Mouse (Mus musculus) lung, postnatal 36 days (tissue): ENCODE measurements at regions not wholly inside any gene's neighbourhood (a gene's known extent, or its start where the extent isn't known, plus 50 kb on each side); places are given as distances from the start of the nearest gene placed in this dataset.

Experiments used
- DNase-seq: peaks from one replicate; pipeline ENCODE4 v3.0.0; 2022; ENCODE audit warnings: mixed read lengths

DNA sequence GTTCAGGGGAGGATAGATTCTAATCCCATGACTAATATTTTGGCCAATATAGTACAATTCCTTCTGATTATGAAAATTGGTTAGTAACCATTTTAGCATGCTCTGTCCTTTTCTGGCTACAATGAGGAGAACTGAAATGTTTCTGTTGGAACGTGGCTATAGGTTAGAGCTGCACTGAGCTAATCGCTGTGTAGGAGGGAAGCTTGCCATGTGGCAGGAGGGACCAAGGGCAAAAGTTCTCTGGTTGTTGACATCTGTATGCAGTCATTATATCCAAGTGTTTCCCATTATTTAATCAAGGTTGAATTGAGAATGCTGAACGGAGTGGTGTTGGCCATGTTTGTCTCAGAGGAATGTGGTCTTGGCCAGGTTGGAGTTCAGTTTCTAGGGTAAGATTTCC is 253.5 kb downstream of the Fam173b start:
- DNase-seq, result no peak

GRCm38 (mm10) chr15:31869100-31869499 is 267.4 kb downstream of the Fam173b start:
- DNase-seq, result no peak

GRCm38 (mm10) chr15:31869673-31870417 is 268.2 kb downstream of the Fam173b start:
- no peak for DNase-seq

DNA sequence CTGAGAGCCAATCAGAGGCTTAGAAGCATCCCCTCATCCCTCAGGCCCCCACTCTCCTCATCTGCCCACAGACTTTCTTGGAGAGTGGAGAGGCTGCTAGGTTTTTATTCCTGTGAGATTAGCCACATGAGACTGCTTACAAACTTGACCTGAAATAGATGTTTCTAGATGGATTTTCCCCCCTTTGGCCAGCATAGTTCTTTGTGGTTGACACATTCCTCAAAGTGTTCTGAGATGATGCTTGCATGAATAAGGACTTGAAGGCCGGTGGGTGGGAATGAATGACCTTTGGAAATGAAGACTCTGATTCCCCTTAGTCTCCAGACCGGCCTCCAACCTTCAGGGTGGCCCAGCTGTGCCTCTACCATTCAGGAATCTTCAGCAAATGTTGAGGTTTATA is 273.8 kb downstream of the Fam173b start:
- no peak for DNase-seq

GRCm38 (mm10) chr15:31880479-31880878 is 278.8 kb downstream of the Fam173b start:
- DNase-seq, result no peak

DNA sequence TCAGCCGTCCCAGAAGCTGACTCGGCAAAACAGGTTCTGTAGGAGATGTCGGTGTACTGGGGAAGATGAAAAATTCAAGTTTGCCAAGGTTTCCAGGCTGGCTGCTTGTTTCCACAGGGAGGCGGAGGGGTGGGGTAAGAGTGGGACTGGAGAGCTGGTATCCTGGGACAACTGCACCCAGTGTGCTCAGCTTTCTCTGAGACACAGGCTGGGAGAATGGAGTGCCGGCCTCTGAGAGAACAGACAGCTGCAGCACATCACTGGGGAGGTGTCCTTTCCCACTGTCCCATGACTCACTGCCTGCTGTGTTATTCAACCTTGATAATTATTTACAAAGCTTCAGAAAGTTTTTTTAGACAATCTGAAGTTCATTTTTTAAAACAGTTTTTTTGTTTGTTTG is 280.7 kb downstream of the Fam173b start:
- peak; percentile 9 for DNase-seq

GRCm38 (mm10) chr15:31883516-31883915 is 281.9 kb downstream of the Fam173b start:
- DNase-seq, result no peak

DNA sequence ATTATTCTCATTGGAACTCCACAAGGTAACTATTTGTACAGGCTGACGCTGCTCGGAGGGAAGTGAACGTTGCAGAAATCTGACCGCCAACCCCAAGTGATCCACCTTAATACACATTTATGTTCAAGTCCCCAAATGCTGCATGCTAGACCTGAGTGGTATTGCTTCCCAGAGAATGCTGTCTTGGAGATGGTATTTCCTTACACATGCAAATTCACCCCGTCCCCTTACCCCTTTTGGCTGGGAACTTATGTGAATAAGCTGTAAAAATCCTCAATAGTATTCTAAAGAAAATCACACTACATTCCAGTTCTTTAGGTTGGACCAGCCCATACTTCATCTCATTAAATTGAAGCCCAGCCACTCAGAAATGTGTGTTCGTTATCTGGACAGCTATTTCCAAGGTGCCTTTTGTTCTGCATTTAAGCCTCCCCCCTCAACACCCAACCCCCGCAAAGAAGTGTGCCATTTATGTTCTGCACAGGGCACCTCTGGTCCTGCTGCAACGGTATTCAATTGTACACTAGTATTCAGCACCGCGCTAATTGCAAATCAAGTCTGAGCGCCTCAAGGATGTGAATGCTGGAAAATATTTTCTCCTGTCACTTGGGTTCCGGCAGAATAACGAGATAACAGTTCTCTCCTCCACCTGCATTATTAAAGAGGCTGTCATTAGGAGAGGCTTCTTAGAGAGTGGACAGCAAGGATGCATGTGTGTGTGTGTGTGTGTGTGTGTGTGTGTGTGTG is 278.0 kb upstream of the Tas2r119 start:
- DNase-seq, result no peak

DNA sequence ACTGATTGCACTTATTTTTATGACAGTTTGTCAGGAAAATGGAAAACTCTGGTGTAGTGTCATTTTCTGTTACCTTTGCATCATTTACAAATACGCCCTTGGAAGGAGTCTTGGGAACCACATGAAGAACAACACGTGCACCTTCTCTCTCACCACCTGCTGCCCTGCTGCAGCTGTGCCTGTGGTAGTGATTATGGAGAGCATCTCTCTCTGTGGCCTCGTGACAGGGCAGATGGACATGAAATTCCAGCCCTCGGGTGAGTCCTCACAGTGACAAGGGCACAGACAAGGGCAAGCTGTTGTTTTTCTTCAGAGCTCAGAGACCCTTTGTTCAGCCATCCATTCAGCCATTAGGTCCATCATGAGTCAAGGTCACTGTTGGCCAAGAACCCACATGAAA is 276.8 kb upstream of the Tas2r119 start:
- no peak for DNase-seq

GRCm38 (mm10) chr15:31908432-31908831 is 268.7 kb upstream of the Tas2r119 start:
- no peak for DNase-seq

- DNase-seq, result no peak
These were observed 265.1 kb upstream of the Tas2r119 start for GRCm38 (mm10) chr15:31911978-31912377.

DNA sequence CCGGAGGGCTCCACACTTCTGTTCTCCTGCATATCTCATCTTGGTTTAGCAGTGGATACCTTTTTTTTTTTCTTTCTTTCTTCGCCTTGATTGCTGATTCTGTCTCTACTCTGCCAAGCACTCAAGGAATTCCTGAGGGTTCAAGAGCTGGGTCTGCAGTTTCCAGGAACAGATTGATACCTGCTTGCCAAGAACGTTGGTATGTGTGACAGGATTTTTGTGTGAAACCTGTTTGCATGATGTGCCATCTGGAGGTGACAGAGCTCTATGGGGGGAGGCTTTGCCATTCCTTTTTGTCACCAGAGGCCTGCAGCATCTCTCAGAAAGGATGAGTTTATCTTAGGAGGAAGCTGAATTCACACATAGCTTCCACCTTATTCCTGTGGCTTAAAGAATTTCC is 255.6 kb upstream of the Tas2r119 start:
- peak; percentile 12 for DNase-seq

DNA sequence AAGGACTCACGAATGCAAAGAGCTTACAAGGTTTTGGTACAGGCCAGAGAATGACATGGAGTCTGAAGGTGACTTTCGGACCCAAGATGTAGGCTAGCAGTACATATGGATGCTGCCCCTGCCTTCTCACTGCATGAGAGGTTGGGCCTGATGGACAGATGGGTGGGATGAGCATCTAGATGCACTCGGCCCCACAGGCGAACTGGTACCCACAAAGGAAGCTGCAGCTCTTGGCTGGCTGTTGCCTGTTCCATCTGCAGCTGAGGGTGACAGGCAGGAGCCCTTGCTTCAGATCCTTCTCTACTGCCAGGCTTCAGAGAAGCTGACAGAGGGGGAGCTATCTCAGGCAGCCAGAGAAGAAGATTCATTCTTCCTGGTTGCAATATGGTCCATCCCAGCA is 216.8 kb upstream of the Tas2r119 start:
- DNase-seq, result no peak

GRCm38 (mm10) chr15:31961963-31962362 is 215.1 kb upstream of the Tas2r119 start:
- DNase-seq, result peak; percentile 51

- no peak for DNase-seq
These were observed 212.2 kb upstream of the Tas2r119 start for GRCm38 (mm10) chr15:31964911-31965310.

- DNase-seq, result no peak
These were observed 211.5 kb upstream of the Tas2r119 start for GRCm38 (mm10) chr15:31965542-31965941.

DNA sequence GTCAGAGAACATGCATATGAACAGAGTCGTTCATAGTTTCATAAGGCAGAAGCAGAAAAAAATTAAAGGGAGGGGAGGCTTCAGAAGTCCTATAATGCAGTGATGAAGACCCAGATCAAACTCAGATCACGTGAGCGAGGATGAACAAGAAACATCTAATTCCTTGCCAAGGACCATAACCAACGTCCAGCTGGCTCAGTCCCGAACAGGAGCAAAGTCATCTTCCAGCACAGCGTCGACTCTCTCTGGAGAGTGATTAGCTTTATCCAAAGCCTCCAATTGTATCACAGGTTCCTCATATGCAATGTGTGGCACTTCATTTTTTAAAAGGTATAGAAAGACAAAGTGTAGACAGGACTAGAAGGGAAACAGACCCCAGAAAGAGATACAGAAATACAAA is 204.2 kb upstream of the Tas2r119 start:
- no peak for DNase-seq

- DNase-seq, result no peak
These were observed 203.2 kb upstream of the Tas2r119 start for GRCm38 (mm10) chr15:31973889-31974288.

DNA sequence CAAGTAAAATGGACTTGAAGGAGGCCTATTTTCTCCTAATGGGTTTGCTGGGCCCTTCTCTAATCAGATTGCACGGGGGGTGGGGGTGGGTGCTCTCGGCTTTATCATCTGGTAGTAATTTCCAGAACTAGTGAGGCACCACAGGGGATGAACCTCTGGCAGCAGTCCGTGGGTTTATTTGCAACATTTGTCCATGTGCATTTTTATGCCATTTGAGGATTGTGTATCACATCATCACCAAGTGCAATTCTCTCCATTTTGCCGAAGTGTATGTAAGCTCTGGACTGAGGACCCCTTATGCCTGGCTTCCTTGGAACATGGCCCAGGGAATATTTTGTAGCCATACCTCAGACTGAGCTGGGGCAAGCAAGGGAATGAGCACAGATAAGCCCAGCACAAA is 200.6 kb upstream of the Tas2r119 start:
- no peak for DNase-seq

DNA sequence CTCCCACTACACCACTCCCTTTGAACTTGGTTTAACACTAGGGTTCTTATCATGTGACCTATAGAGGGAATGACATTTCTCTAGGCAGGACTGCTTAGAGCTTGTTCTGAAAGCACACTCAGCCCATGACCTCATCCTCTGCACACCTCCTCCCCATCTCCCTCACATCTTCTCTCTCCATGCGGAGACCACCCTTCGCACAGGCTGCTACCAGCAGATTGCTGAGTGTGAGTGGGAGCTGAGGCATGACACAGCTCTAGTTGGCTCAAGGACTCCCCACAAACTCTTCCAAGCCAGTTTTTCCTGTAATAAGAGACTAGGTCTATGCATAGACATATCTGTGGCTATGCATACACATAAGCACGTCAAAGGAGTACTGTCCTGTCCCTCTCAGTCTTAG is 199.5 kb upstream of the Tas2r119 start:
- no peak for DNase-seq

- DNase-seq, result peak; percentile 35
These were observed 197.1 kb upstream of the Tas2r119 start for GRCm38 (mm10) chr15:31979961-31980360.

- DNase-seq, result no peak
These were observed 196.3 kb upstream of the Tas2r119 start for GRCm38 (mm10) chr15:31980791-31981190.

DNA sequence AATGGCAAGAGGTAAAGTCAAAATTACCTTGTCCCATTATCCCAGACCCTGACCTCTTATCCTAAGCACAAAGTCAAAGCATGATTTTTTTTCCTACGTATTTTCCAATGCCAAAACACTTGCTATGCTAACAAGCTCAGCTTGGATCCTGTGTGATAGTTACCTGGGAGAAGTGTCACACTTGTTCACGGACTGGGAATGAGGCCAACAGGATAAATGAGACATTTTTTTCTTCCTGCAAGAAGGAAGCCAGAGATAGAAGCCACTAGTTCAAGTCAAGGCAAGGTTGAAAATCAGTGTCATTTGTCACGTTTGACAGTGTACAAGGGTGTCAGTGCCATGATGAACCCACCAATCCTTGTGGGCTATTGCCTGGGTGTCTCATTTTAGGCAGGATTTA is 189.8 kb upstream of the Tas2r119 start:
- DNase-seq, result no peak

- no peak for DNase-seq
These were observed 188.0 kb upstream of the Tas2r119 start for GRCm38 (mm10) chr15:31989093-31989492.
